Mouse (Mus musculus): ENCODE measurements around the gene Erich6. TPM values are rescaled to one million over a fixed set of nuclear protein-coding genes. Genes with fewer than 3 reads are reported as not detected.
"Not testable (repeated sequence)": the region's sequence is repeated elsewhere in the genome, so short reads cannot be mapped to it uniquely, and the experiment has no call there.

The Erich6 gene
- total RNA-seq, 1 experiment from 2014 or later = not detected

DNA sequence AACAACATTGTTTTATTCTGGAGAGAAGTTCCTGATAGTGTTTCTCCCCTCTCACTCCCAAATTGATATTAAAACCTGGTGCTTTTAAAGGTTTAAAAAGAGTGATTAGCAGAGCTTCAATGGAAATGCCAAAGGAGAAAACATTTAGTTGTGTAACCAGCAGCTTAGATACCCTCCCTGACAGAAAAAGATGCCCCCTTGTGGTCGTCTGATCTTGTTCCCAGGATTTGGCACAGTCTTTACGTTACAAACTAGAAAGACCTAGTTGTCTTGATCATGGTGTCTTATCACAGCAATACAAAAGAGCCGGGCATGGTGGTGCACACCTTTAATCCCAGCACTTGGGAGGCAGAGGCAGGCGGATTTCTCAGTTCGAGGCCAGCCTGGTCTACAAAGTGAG is 16.9 kb upstream of the Erich6 start:
- ATAC-seq (ENCODE audit: extremely low read depth, insufficient number of reproducible peaks, low FRiP score, poor library complexity, severe bottlenecking) = no peak; the same call in 1 of the 2 replicates

DNA sequence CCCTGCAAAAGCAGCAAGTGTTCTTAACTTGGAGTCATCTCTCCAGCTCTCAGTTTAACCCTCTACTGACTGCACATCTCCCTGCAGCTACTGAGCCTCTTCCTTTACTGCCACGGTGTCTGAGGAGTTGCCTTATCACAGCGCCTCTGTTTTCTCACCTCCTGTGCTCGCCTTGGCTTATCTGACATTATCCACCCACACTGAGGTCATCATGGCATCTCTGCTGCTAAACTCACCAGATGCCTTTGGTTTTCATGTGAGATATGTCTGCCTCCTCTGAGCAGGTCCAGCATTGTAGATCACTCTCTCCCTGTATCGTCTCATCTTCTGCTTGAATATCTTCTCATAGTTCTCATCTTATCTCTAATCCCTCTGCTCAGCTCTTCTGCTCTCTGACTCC is 13.3 kb upstream of the Erich6 start:
- no peak for ATAC-seq (ENCODE audit: extremely low read depth, insufficient number of reproducible peaks, low FRiP score, poor library complexity, severe bottlenecking)

DNA sequence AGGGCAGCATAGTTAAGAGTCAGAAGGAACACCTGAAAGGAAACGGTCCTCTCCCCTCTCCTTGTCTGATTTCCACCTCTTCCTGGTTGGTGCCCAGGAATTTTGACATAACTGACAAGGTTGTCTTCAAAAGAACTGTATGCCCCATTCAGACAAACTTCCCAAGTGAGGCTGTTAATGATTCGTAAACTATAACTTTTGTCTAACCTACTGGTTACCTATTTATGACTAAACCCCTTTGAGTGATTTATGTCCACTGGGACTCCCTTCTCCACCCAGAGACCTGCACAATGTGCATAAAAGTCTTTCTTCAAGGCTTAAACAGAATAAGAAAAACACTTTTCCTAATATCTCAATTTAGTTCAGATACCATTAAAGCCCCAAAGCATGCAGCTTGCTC is 10.2 kb upstream of the Erich6 start:
- no peak for ATAC-seq (ENCODE audit: extremely low read depth, insufficient number of reproducible peaks, low FRiP score, poor library complexity, severe bottlenecking)

DNA sequence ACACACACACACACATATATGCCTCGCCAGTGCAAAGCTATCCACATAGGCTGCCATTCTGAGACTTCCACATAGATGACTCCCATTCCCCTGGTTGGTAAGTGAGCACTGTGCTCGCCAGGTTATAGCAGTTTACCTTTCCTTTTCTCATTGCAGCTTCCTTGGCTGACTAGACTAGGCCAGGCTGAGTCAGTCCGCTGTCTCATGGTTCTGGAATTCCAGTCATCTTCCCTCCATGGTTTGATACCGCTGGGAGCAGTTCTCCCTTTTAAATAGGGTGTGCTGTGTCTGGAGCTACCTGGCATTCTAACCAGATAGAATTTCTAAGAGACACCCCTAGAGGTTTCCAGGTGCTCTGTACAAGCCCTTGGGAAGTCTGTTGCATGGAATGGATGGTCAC is 9.2 kb upstream of the Erich6 start:
- ATAC-seq (ENCODE audit: extremely low read depth, insufficient number of reproducible peaks, low FRiP score, poor library complexity, severe bottlenecking) = no peak

DNA sequence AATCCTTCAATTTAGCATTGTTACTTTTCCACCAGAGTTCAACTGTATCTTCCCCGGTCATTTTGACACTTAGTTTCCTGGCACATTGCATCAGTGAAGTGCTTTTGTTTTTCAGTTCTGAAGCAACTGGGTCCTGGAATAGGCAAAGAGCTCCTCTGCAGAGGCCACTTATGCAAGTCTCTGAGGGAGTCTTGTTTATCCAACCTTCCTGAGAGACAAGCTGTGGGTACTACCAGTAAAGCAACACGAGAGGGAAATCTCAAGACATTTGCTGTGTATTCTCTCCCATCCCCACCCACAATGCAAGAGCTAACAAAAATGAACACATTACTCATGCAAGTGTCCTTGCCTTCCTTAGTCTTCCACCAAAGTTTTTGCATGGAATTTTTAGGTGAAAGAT is 5.3 kb downstream of the Erich6 start:
- ATAC-seq (ENCODE audit: extremely low read depth, insufficient number of reproducible peaks, low FRiP score, poor library complexity, severe bottlenecking) = no peak

DNA sequence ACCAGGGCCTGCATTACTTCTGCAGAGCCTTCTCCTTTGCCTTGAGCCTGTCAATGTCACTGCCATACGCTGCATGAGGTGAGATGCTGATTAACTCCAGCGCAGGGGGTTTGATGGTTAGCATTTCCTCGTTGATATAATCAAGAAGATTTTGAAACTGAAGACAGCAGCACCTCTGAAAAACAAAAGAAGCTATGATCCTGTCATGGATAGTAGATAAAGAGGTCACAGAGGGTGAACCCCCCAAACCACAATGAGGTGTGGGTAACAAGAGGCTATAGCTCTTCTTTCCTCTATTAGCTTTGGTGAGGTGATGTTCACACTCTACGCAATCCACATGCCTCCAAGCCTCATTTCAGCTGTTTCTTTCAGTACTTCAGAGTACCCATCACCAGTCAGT is 12.0 kb downstream of the Erich6 start:
- ATAC-seq (ENCODE audit: extremely low read depth, insufficient number of reproducible peaks, low FRiP score, poor library complexity, severe bottlenecking) = no peak

DNA sequence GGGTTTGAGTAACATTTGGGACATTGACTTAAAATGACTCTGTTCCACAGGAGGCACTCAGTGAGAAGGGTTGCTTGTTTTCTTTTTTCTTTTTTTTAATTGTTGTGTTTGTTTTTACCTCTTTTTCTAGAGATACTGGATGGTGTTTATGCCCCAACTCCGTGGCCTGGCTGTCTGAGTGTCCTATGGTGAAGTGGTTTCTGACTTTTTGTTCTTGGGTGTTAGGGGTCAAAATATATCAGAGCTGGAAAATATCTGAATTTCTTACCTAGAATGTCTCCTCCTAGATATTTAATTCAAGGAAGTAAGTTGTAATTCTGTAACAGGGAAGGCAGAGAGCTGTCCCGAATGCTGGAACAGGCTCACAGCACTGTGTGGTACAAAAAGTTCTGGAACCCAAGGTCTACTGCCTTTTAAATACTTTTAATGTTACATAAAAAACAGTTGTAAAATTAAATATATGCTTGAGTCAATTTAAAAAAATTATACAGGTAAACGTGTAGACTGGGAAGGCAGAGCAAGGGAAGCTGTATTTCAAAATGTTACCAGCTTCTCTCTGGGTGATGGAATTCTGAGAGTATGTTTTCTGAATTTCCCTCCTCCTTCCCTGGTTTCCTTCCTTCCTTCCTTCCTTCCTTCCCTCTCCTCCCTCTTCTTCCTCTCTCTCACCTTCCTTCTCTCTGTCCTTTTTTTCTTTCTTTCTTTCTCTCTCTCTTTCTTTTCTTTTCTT is 14.2 kb downstream of the Erich6 start:
- 0 out of 2 replicates have a peak, but pooled peaks have one; percentile 30 for ATAC-seq (ENCODE audit: extremely low read depth, insufficient number of reproducible peaks, low FRiP score, poor library complexity, severe bottlenecking)

DNA sequence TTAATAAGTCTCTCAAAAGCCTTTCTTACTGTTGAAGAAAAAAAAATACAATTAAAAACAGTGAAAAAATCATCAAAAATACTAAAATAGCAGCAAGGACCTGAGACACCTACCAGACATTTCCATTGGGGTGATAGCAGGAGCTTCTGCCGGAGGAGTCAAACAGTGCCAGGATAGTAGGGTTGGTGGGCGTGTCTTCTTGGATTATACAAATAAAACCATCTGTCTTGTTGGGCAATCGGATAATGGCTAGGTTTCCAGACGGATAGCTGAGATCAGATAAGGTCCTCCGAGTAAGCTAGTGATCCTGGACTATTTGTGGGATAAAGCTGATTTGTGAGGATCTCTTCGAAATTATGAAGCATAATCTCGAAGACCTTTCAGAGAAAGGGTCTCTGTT is 15.9 kb downstream of the Erich6 start:
- ATAC-seq (ENCODE audit: extremely low read depth, insufficient number of reproducible peaks, low FRiP score, poor library complexity, severe bottlenecking) = no peak

DNA sequence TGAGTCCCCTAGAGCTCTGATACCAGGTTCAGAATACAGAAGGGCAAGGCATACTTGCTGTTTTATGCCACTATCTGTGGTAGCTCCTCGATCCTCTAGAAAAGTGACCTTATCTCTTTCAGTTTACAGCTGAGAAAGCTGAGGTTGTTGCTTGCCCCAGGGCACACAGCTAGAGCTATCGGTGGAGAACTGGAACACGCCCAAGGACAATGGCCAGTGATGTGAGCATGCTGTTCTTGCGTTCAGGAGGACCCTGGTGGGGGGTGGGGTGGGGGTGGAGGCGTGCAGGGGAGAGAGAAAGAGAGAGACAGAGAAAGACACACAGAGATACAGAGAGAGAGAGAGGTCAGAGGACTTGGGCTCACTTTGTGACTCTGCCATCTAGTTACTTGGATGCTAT is 27.0 kb downstream of the Erich6 start:
- ATAC-seq (ENCODE audit: extremely low read depth, insufficient number of reproducible peaks, low FRiP score, poor library complexity, severe bottlenecking) = no peak

DNA sequence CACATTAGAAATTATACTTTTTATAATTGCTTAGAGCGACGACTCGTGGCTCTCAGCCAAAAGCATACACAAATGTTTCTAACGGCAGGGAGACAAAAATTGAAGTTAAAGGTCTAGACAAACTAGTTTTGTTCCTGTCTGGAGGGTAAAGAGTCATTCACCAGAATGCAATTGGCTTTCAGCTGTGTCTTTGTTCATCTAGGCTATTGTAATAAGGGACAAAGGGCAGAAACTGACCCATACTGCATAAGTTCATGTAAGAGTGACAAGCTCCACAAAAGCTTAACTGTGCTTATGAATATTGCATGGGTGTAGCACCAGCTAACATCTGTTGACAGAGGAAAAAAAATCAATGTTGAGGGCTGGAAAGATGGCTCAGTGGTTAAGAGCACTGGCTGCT is 28.5 kb downstream of the Erich6 start:
- no peak for ATAC-seq (ENCODE audit: extremely low read depth, insufficient number of reproducible peaks, low FRiP score, poor library complexity, severe bottlenecking)

DNA sequence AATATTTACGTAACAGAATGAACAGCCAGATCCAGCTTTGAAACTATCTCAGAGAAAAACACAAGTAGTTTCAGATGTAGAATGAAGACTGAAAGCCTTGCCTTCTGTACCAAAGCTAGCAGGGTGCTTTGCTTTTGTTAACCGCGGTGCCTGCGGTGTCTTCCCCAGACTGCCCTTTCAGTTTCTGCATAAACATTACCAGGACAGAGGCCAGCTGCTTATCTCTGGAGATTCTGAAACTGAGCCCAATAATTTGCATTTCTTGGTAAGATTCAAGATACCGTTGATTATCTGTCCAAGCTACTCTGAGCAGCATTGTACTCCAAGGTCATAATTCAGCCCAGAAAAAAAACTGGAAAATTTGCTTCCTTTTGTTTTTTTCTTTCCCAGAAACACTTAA is 43.4 kb downstream of the Erich6 start:
- ATAC-seq (ENCODE audit: extremely low read depth, insufficient number of reproducible peaks, low FRiP score, poor library complexity, severe bottlenecking) = no peak

DNA sequence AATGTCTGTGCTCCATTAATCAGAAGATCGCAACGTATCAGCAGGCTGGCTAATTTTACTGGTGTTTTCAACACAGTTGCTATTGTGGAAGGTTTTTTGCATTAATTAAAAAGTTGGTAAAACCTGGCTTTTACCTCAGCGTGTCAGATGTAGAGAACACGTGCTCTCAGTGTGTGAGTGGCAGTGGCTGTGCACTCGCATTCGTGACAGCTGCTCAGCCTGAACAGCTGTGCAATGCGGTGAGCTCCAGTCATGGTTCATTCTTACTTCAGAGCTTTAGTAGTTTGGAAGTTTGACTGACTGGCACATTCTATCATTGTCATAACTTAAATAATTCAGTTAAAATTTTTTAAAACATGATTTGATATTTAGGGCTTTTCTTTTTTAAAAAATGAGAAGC is 44.3 kb downstream of the Erich6 start:
- not testable (repeated sequence) for ATAC-seq (ENCODE audit: extremely low read depth, insufficient number of reproducible peaks, low FRiP score, poor library complexity, severe bottlenecking)

DNA sequence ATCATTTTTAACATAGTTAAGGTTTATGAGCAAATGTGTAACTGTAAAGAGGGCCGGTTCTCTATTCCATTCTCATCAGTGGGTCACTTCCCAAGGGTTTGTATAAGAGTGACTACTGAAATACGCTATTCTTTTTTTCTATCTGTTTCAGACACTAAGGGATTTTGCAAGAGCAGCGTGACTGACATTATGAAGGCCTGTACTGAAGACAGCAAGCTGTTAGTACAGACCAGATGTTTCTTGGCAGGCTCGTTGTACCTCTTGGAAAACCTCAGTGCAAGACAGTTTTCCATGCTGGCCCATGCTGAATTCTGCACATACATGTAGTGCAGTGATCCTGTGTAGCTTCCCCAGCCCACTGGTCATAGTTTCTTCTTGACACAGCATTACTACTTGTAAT is 46.5 kb downstream of the Erich6 start:
- not testable (repeated sequence) for ATAC-seq (ENCODE audit: extremely low read depth, insufficient number of reproducible peaks, low FRiP score, poor library complexity, severe bottlenecking)

DNA sequence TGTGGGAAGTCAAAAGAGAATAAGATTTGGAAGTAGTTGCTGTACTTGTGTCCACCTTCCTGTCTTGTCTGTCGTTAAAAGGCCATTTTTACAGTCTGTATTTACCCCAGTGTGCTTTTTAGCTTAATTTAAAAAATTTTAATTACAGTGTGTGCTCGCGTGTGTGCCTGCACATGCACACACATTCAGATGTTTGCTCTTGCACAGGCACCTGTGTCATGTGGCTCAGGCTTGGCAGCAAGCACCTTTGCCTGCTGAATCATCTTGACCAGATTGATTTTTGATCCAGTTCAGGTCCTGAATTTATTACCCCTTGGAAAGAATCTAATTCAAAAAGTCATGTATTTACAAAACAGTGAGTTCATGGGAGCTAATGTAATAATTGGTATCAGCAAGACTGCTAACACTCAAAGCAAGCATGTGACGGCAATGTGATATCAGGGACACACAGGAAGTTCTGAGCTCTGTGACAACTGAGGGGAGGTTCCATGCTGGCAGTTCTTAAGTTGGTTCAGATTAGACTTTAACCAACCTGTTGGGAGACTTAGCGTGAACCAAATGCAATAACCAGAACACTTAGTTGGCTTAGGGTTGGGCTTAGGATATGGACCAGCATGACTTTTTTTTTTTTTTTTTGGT is 54.1 kb downstream of the Erich6 start:
- ATAC-seq (ENCODE audit: extremely low read depth, insufficient number of reproducible peaks, low FRiP score, poor library complexity, severe bottlenecking) = no peak

DNA sequence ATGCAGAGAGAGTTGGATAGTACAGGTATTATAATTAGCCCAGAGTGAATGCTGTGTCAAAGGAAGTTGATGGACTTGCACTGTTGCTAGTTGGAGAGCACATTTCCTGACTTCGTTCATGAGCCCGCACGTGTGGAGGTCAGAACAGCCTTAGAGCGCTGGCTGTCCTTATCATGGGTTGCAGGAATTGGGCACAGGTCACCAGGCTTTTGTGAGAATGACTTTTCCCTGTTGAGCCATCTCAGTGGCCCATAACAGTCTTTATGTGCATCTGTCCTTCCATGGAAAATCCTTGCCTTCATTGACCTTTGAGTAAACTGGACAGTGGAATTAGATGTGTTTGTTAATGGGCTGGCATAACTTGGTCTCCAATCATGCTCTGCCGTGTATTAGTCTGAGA is 54.7 kb downstream of the Erich6 start:
- no peak for ATAC-seq (ENCODE audit: extremely low read depth, insufficient number of reproducible peaks, low FRiP score, poor library complexity, severe bottlenecking)

DNA sequence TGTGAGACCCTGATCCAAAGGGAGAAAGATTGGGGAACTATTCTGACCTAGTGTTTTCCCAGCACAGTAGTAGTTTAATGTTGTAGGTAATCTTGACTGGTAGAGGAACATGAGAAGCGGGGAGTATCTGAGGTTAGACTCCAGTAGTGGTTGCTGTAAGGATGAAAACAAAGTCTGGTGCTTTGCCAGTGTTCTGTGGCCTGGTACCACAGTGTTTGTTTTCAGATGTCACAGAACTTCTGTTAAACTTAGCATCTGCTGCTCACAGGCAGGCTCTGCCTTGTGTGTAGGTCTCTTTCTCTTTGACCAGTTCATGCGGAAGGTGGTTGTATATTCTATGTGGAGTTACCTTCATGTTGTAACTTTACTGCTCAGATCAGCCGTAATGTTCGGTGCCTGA is 55.5 kb downstream of the Erich6 start:
- ATAC-seq (ENCODE audit: extremely low read depth, insufficient number of reproducible peaks, low FRiP score, poor library complexity, severe bottlenecking) = peak; percentile 39; the same call in 1 of the 2 replicates

DNA sequence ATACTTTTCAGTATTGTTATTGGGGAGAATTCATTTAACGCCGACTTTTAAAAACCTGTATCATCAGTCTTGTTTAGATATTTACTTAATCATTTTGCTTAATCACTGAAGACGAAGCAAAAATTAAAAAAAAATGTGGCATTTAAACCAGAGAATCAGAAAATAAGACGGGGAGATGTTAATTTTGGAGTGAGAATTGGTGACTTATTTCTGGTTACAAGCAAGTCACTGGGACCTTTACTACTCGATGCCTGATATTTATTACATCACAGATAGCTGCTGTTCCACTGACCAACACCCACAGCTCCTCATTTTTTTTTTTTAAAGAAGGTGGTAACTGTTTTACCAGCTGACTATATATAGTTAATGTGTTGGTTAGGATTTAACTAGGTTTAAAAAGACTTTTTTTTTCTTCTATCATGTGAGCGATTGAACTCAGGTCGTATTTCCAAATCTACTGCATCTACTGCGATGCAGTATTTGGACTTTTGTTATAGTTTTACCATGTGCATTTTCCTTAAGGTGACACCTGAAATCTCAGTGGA is 59.4 kb downstream of the Erich6 start:
- no peak for ATAC-seq (ENCODE audit: extremely low read depth, insufficient number of reproducible peaks, low FRiP score, poor library complexity, severe bottlenecking)

DNA sequence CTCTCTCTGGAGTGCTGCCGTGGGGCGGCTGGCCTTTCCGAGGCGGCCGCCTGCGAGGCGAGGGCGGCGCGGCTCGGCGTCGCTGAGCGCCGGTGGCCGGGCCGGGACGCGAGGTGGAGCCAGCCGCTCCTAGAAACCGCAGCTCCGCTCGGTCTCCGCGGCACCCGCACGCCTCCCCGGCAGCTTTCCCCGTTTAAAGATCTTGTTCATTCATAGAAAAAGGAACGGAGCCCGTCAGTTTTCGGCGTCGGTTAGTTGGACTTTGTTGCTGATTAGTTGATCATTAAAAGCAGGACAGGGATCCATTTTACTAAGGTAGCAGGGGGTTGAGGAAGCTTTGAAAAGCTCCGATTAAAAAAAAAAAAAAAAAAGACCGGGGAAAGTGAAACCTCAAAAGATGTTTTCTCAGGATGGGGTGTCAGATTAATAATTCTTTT is 59.9 kb downstream of the Erich6 start:
- 0 out of 2 replicates have a peak, but pooled peaks have one; percentile 6 for ATAC-seq (ENCODE audit: extremely low read depth, insufficient number of reproducible peaks, low FRiP score, poor library complexity, severe bottlenecking)

DNA sequence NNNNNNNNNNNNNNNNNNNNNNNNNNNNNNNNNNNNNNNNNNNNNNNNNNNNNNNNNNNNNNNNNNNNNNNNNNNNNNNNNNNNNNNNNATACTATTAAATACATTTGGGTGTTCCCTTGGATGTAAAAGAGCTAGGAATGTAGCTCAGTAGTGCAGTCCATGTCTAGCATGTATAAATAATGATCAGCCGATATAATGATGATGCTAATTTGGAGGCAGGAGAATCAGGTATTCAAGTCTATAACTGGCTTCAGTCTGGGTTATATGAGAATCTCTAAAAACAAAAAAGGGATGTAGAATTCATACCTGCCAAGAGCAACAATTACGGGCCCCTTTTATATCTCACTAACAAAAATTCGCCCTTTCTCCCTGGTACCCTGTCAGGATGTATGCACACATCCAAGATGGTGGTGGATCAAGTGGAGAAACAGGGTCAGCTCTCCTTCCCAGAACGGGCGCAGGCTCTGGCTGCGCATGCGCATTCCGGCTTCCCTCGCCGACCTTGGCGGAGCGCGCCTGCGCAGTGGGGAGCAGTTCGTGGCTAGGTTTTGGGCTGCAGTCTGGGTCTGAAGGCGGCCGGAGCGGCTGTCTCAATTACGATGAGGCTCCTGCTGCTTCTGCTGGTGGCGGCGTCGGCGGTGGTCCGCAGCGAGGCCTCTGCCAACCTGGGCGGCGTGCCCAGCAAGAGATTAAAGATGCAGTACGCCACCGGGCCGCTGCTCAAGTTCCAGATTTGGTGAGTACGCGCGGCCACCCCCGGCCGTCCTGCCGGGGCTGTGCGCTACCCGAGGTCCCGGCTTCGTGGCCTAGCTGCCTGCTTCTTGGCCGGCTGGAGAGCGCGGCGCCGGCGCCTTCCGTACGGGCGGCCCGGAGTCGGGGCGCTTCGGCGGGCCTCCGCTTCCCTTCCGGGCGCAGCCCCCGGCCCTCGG is 60.6 kb downstream of the Erich6 start, which contains the start of gene Selenot:
Gene Selenot (plus strand): TSS at position 500 of the 930 bp plus-strand sequence.
- ATAC-seq (ENCODE audit: extremely low read depth, insufficient number of reproducible peaks, low FRiP score, poor library complexity, severe bottlenecking) = peak; percentile 68

Measured in neutrophil, adult 5-6 weeks (primary cell).